Mouse (Mus musculus) liver, postnatal 0 days (tissue): ENCODE results near the gene B3gnt9. TPM values are rescaled to one million over a fixed set of nuclear protein-coding genes. Genes with fewer than 3 reads are reported as not detected.
"Not testable (repeated sequence)": the region's sequence is repeated elsewhere in the genome, so short reads cannot be mapped to it uniquely, and the experiment has no call there.

ENCODE experiments used
- ATAC-seq: fragments of 200-750 bp; cut with Nextera tagmentation; 2 replicates; pipeline ENCODE4 v1.8.0; 2017; ENCODE audit warnings: mild to moderate bottlenecking, moderate library complexity
- DNase-seq: peaks from one replicate; pipeline ENCODE4 v3.0.0-alpha.2; 2016
- H3K27ac ChIP-seq: fragments of 300-500 bp; sonication (generic); 2 replicates; pipeline ENCODE4 v1.5.1; 2014; ENCODE audit warnings: antibody characterized with exemption, moderate library complexity, mild to moderate bottlenecking, low read depth
- H3K27me3 ChIP-seq: fragments of 300-500 bp; sonication (generic); 2 replicates; pipeline ENCODE4 v1.6.1; 2014; ENCODE audit warnings: low read length, control low read depth, mixed read lengths; ENCODE audit not compliant: insufficient read depth
- H3K36me3 ChIP-seq: fragments of 300-500 bp; sonication (generic); replicated peaks from 2 replicates; pipeline ENCODE4 v1.6.1; 2014; ENCODE audit warnings: mild to moderate bottlenecking, control low read depth, low read length, moderate library complexity, mixed read lengths; ENCODE audit not compliant: insufficient read depth
- H3K4me1 ChIP-seq: fragments of 300-500 bp; sonication (generic); 2 replicates; pipeline ENCODE4 v1.6.1; 2014; ENCODE audit warnings: antibody characterized with exemption, mild to moderate bottlenecking, control low read depth; ENCODE audit not compliant: insufficient read depth
- H3K4me2 ChIP-seq: fragments of 300-500 bp; sonication (generic); 2 replicates; pipeline ENCODE4 v1.6.1; 2014; ENCODE audit warnings: low read depth, mild to moderate bottlenecking, low read length, moderate library complexity, mixed read lengths
- H3K4me3 ChIP-seq: fragments of 300-500 bp; sonication (generic); 2 replicates; pipeline ENCODE4 v1.5.1; 2014; ENCODE audit warnings: low read depth, low read length
- H3K9ac ChIP-seq: fragments of 300-500 bp; sonication (generic); replicated peaks from 2 replicates; pipeline ENCODE4 v1.6.1; 2014; ENCODE audit warnings: mild to moderate bottlenecking, moderate library complexity
- H3K9me3 ChIP-seq: fragments of 300-500 bp; sonication (generic); 2 replicates; pipeline ENCODE4 v1.6.1; 2016; ENCODE audit warnings: mild to moderate bottlenecking, control low read depth, low read length, mixed read lengths
- CTCF ChIP-seq: sonication (generic); IDR thresholded peaks from 2 replicates; pipeline ENCODE4 v1.5.1; 2016; ENCODE audit warnings: antibody characterized with exemption, low read depth
- EP300 ChIP-seq: IDR thresholded peaks from 2 replicates; pipeline ENCODE4 v1.6.1; 2016; ENCODE audit warnings: antibody characterized with exemption, low read depth, mild to moderate bottlenecking
- WGBS: fragments of 180-500 bp; shearing (Covaris S2); extraction: QIAGEN DNeasy Blood & Tissue Kit; methylation state at CpG from one replicate; pipeline ENCODE4 v1.1.7; 2014; ENCODE audit not compliant: insufficient replicate concordance; 5-methylcytosine and 5-hydroxymethylcytosine counted together
- polyA plus RNA-seq: library from polyadenylated mRNA; unstranded; fragments of >200 nt; fragmentation: Nextera tagmentation; extraction: Ambion mirVana; gene quantifications from 2 replicates; pipeline ENCODE4 v1.2.1, GENCODE M21; 2015

B3gnt9 gene
- polyA plus RNA-seq, 1 experiment from 2014 or later = 2.0 TPM

- Histone ChIP-seq H3K27ac (peak within 1 kb of the TSS; percentile 84), H3K4me3 (peak within 1 kb of the TSS; percentile 94), H3K36me3 (peaks cover 22% of the 10 kb centered on the region), H3K27me3 (no peaks in the 10 kb centered on the region), H3K4me2 (peak within 1 kb of the TSS; percentile 90), H3K4me1 (peaks cover 32% of the 10 kb centered on the region), H3K9ac (no peak within 1 kb of the TSS; the same call in 1 of the 2 replicates), H3K9me3 (no peaks in the 10 kb centered on the region)
- TF ChIP-seq CTCF = no peak
- no peak for TF ChIP-seq EP300
- DNase-seq (no peak), ATAC-seq (no peak)
- 36% methylated on average over 11 of the region's 11 CpGs for WGBS
These were observed 41.1 kb upstream of the B3gnt9 start, which contains the start of gene Exoc3l for GRCm38 (mm10) chr8:105295895-105296573. TSS of gene Exoc3l (minus strand) at chr8:105296101.

DNA sequence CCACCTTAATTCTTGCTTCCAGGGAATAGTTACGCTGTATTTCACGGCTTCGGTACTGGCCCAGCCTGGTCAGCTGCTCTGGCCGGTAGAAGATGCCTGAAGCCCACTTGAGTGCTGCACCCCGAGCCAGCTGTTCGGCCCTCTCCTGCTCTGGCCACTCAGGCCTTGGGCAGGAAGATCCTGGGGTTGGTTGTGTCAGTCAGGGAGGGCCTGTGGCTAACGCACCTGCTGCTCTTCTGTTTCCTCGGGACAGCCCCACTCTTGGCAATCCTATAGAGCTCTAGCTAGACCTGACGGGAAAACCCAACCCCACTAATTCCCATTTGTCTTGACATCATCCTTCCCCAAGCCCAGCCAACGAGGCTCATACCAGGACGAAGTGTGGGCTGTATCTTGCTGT lies 40.3 kb upstream of the B3gnt9 start:
- TF ChIP-seq EP300 = no peak
- TF ChIP-seq CTCF = no peak
- H3K4me2 ChIP-seq = peak overlapping the region; percentile 34
- no peak overlapping the region; the same call in 1 of the 2 replicates for H3K9ac ChIP-seq
- WGBS = 65% methylated on average over 11 of the region's 11 CpGs
- H3K27me3 ChIP-seq = peaks cover 5% of the 10 kb centered on the region
- no peaks in the 10 kb centered on the region for H3K9me3 ChIP-seq
- H3K27ac ChIP-seq = peak overlapping the region; percentile 37; the same call in 1 of the 2 replicates
- DNase-seq = no peak
- H3K4me1 ChIP-seq = peaks cover 37% of the 10 kb centered on the region
- no peak for ATAC-seq
- peak overlapping the region; percentile 16; the same call in 1 of the 2 replicates for H3K4me3 ChIP-seq
- H3K36me3 ChIP-seq = peaks cover 14% of the 10 kb centered on the region

- peaks cover 41% of the 10 kb centered on the region for H3K4me1 ChIP-seq
- peaks cover 9% of the 10 kb centered on the region for H3K36me3 ChIP-seq
- H3K9me3 ChIP-seq = no peaks in the 10 kb centered on the region
- peaks cover 10% of the 10 kb centered on the region for H3K27me3 ChIP-seq
- TF ChIP-seq EP300 (no peak), CTCF (no peak)
- no peak overlapping the region for H3K27ac ChIP-seq
- peak overlapping the region; percentile 34 for H3K4me2 ChIP-seq
- 72% methylated on average over 9 of the region's 9 CpGs for WGBS
- no peak overlapping the region for H3K9ac ChIP-seq
- no peak for DNase-seq
- no peak for ATAC-seq
- no peak overlapping the region for H3K4me3 ChIP-seq
These were observed 39.8 kb upstream of the B3gnt9 start for GRCm38 (mm10) chr8:105294776-105295175.

GRCm38 (mm10) chr8:105293405-105293804 lies 38.5 kb upstream of the B3gnt9 start:
- Histone ChIP-seq H3K4me1 (peaks cover 39% of the 10 kb centered on the region), H3K27me3 (peaks cover 11% of the 10 kb centered on the region), H3K9ac (no peak overlapping the region), H3K36me3 (no peaks in the 10 kb centered on the region; the same call in 1 of the 2 replicates), H3K4me2 (no peak overlapping the region), H3K27ac (no peak overlapping the region), H3K4me3 (no peak overlapping the region), H3K9me3 (no peaks in the 10 kb centered on the region)
- 67% methylated on average over 19 of the region's 19 CpGs for WGBS
- TF ChIP-seq EP300 (no peak), CTCF (no peak)
- DNase-seq = no peak
- no peak for ATAC-seq

DNA sequence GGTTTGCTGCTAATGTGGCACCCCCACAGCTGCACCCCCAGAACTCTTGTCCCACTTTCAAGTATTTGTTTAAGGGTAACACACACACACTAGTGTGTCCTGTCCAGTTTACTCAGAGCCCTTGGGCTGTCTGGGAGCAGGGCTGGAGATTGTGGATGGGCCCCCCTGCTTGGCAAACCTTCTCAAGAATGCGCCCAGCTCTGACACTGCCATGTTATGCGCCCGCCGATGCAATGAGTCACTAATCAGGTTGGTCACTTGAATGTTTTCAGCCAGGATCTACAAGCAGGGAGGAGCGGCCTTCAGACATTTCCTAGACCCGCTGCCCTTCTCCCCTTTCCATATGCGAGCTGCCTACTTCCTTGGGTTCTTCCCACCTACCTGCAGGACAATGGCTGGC lies 37.5 kb upstream of the B3gnt9 start:
- 71% methylated on average over 7 of the region's 7 CpGs for WGBS
- no peak for DNase-seq
- ATAC-seq = no peak
- peaks cover 36% of the 10 kb centered on the region for H3K4me1 ChIP-seq
- H3K27me3 ChIP-seq = peaks cover 11% of the 10 kb centered on the region
- no peak for TF ChIP-seq EP300
- no peak for TF ChIP-seq CTCF
- H3K4me3 ChIP-seq = no peak overlapping the region
- H3K36me3 ChIP-seq = no peaks in the 10 kb centered on the region
- H3K27ac ChIP-seq = no peak overlapping the region
- H3K9me3 ChIP-seq = no peaks in the 10 kb centered on the region
- H3K4me2 ChIP-seq = no peak overlapping the region
- H3K9ac ChIP-seq = no peak overlapping the region

- peaks cover 12% of the 10 kb centered on the region for H3K27me3 ChIP-seq
- peak; percentile 32 for TF ChIP-seq CTCF
- not testable (repeated sequence) for H3K4me3 ChIP-seq, H3K9me3 ChIP-seq, H3K4me2 ChIP-seq, H3K27ac ChIP-seq, DNase-seq, H3K36me3 ChIP-seq, ATAC-seq, H3K9ac ChIP-seq
- WGBS = 70% methylated on average over 3 of the region's 3 CpGs
- H3K4me1 ChIP-seq = peaks cover 33% of the 10 kb centered on the region
These were observed 36.8 kb upstream of the B3gnt9 start for GRCm38 (mm10) chr8:105291802-105292201.

- not testable (repeated sequence) for H3K27ac ChIP-seq, DNase-seq, H3K9ac ChIP-seq, ATAC-seq, H3K9me3 ChIP-seq, H3K4me3 ChIP-seq, H3K36me3 ChIP-seq, H3K4me2 ChIP-seq
- WGBS = 81% methylated on average over 8 of the region's 8 CpGs
- Histone ChIP-seq H3K27me3 (peaks cover 14% of the 10 kb centered on the region), H3K4me1 (peaks cover 28% of the 10 kb centered on the region)
These were observed 36.4 kb upstream of the B3gnt9 start for GRCm38 (mm10) chr8:105291364-105291763.
